Mouse (Mus musculus) G1E-ER4 (cell line): ENCODE results near the gene Dazap1. TPM values are rescaled to one million over a fixed set of nuclear protein-coding genes. Genes with fewer than 3 reads are reported as not detected.

ENCODE experiments used
- GATA1 ChIP-seq: IDR thresholded peaks from one replicate; pipeline ENCODE4 v1.8.0; 2012; ENCODE audit warnings: low read length, inconsistent platforms
- polyA plus RNA-seq: library from polyadenylated mRNA; stranded (reverse); fragments of >175 nt; gene quantifications from 2 replicates; pipeline ENCODE4 v1.2.3, GENCODE M21; 2012

Gene Dazap1
- polyA plus RNA-seq, 1 experiment = 653 TPM

GRCm38 (mm10) chr10:80245600-80245999 lies 15.7 kb upstream of the Dazap1 start:
- no peak for TF ChIP-seq GATA1

GRCm38 (mm10) chr10:80247849-80248248 lies 13.4 kb upstream of the Dazap1 start:
- TF ChIP-seq GATA1 = no peak

- no peak for TF ChIP-seq GATA1
Measured at GRCm38 (mm10) chr10:80248971-80249640, 12.2 kb upstream of the Dazap1 start, which contains the start of gene Ndufs7. TSS of gene Ndufs7 (plus strand) at chr10:80249121.

- TF ChIP-seq GATA1 = no peak
Measured at GRCm38 (mm10) chr10:80250059-80250458, 11.2 kb upstream of the Dazap1 start.

GRCm38 (mm10) chr10:80250573-80250972 lies 10.7 kb upstream of the Dazap1 start:
- no peak for TF ChIP-seq GATA1

GRCm38 (mm10) chr10:80252011-80252410 lies 9.3 kb upstream of the Dazap1 start:
- TF ChIP-seq GATA1 = no peak

GRCm38 (mm10) chr10:80252493-80253274 lies 8.6 kb upstream of the Dazap1 start:
- no peak for TF ChIP-seq GATA1

- no peak for TF ChIP-seq GATA1
Measured at GRCm38 (mm10) chr10:80253551-80253950, 7.7 kb upstream of the Dazap1 start.

- TF ChIP-seq GATA1 = no peak
Measured at GRCm38 (mm10) chr10:80254331-80255297, 6.7 kb upstream of the Dazap1 start.

- TF ChIP-seq GATA1 = no peak
Measured at GRCm38 (mm10) chr10:80255881-80256535, 5.3 kb upstream of the Dazap1 start.

GRCm38 (mm10) chr10:80257936-80258335 lies 3.4 kb upstream of the Dazap1 start:
- no peak for TF ChIP-seq GATA1

GRCm38 (mm10) chr10:80258752-80259462 lies 2.4 kb upstream of the Dazap1 start:
- no peak for TF ChIP-seq GATA1

- no peak for TF ChIP-seq GATA1
Measured at GRCm38 (mm10) chr10:80259463-80259805, 1.9 kb upstream of the Dazap1 start.

GRCm38 (mm10) chr10:80259861-80260641 lies 1.2 kb upstream of the Dazap1 start:
- TF ChIP-seq GATA1 = no peak
